ENCODE assay signal across 8 mouse cellular contexts in genomic region chr1:87852081-87852790, GRCm38 (mm10). TPM values are rescaled to one million over a fixed set of nuclear protein-coding genes. Genes with fewer than 3 reads are reported as not detected.
DNase-seq lines count a peak whose midpoint lies in the region; ATAC-seq and TF ChIP-seq lines count a peak whose summit lies in the region.

No protein-coding gene starts in this region.

- H3K4me2 ChIP-seq in embryonic facial prominence, embryonic 14.5 days (ENCODE audit: low read depth, low read length), result peak overlapping the region; percentile 78
- H3K4me2 ChIP-seq in intestine, embryonic 15.5 days (replicated peaks), result peak overlapping the region; percentile 92
- peak overlapping the region; percentile 93 for H3K4me2 ChIP-seq in neural tube, embryonic 12.5 days (replicated peaks)

- WGBS in embryonic facial prominence, embryonic 14.5 days, result 48% methylated on average over 5 of the region's 5 CpGs
- 62% methylated on average over 5 of the region's 5 CpGs for WGBS in intestine, embryonic 15.5 days
- WGBS in neural tube, embryonic 12.5 days, result 69% methylated on average over 5 of the region's 5 CpGs

- H3K27ac ChIP-seq in layer of hippocampus, adult 2 months, result peak overlapping the region; percentile 78
- no peak overlapping the region; the same call in 1 of the 2 replicates for H3K27ac ChIP-seq in embryonic facial prominence, embryonic 14.5 days (replicated peaks; ENCODE audit: low read depth, low read length)
- no peak overlapping the region for H3K27ac ChIP-seq in intestine, embryonic 15.5 days
- no peak overlapping the region for H3K27ac ChIP-seq in neural tube, embryonic 12.5 days

- no peak for ATAC-seq in embryonic facial prominence, embryonic 14.5 days (ENCODE audit: low read depth)
- no peak for ATAC-seq in intestine, embryonic 15.5 days
- no peak for ATAC-seq in neural tube, embryonic 12.5 days (ENCODE audit: low FRiP score, low read depth)
- ATAC-seq in megakaryocyte-erythroid progenitor cell, adult 5-6 weeks (replicated peaks; ENCODE audit: low FRiP score, low TSS enrichment, poor library complexity, severe bottlenecking), result no peak

- H3K27me3 ChIP-seq in embryonic facial prominence, embryonic 14.5 days (replicated peaks; ENCODE audit: control insufficient read depth, insufficient read depth, low read length), result no peaks in the 10 kb centered on the region
- H3K27me3 ChIP-seq in intestine, embryonic 15.5 days (replicated peaks), result no peaks in the 10 kb centered on the region
- no peaks in the 10 kb centered on the region for H3K27me3 ChIP-seq in neural tube, embryonic 12.5 days (replicated peaks)

- H3K4me1 ChIP-seq in embryonic facial prominence, embryonic 14.5 days (ENCODE audit: control insufficient read depth, insufficient read depth, low read length), result peaks cover 17% of the 10 kb centered on the region; the same call in 1 of the 2 replicates
- H3K4me1 ChIP-seq in intestine, embryonic 15.5 days (replicated peaks), result peaks cover 27% of the 10 kb centered on the region
- peaks cover 20% of the 10 kb centered on the region for H3K4me1 ChIP-seq in neural tube, embryonic 12.5 days

- no peaks in the 10 kb centered on the region for H3K9me3 ChIP-seq in embryonic facial prominence, embryonic 14.5 days (ENCODE audit: control insufficient read depth, low read length)
- no peaks in the 10 kb centered on the region for H3K9me3 ChIP-seq in intestine, embryonic 15.5 days
- no peaks in the 10 kb centered on the region for H3K9me3 ChIP-seq in neural tube, embryonic 12.5 days

- TF ChIP-seq CTCF in layer of hippocampus, adult 2 months (conservative IDR thresholded peaks at IDR 0.05), result no peak

- no peak for DNase-seq in layer of hippocampus, adult 2 months (ENCODE audit: low spot score in 2 of 2)
- no peak for DNase-seq in layer of hippocampus, postnatal 25 days (ENCODE audit: extremely low spot score in 1 of 2, low spot score in 1 of 2)
- DNase-seq in embryonic facial prominence, embryonic 14.5 days (ENCODE audit: low spot score), result no peak
- DNase-seq in urinary bladder, postnatal 4 days (ENCODE audit: low spot score in 2 of 2), result no peak
- DNase-seq in thymus, adult 18-20 months, result no peak

- H3K36me3 ChIP-seq in embryonic facial prominence, embryonic 14.5 days (ENCODE audit: control insufficient read depth, insufficient read depth, low read length), result no peaks in the 10 kb centered on the region
- no peaks in the 10 kb centered on the region for H3K36me3 ChIP-seq in intestine, embryonic 15.5 days
- no peaks in the 10 kb centered on the region for H3K36me3 ChIP-seq in neural tube, embryonic 12.5 days

- H3K4me3 ChIP-seq in layer of hippocampus, adult 2 months, result no peak overlapping the region
- H3K4me3 ChIP-seq in embryonic facial prominence, embryonic 14.5 days (ENCODE audit: low read depth, low read length), result peak overlapping the region; percentile 82; the same call in 1 of the 2 replicates
- H3K4me3 ChIP-seq in intestine, embryonic 15.5 days (replicated peaks), result no peak overlapping the region
- H3K4me3 ChIP-seq in neural tube, embryonic 12.5 days, result no peak overlapping the region

- H3K9ac ChIP-seq in embryonic facial prominence, embryonic 14.5 days (ENCODE audit: low read depth, low read length), result peak overlapping the region; percentile 87
- no peak overlapping the region for H3K9ac ChIP-seq in intestine, embryonic 15.5 days
- no peak overlapping the region for H3K9ac ChIP-seq in neural tube, embryonic 12.5 days

RNA-seq across cellular contexts. Expression of gene Dgkd, which starts 0.9 kb away (rescaled TPM):
- total RNA-seq in layer of hippocampus, adult 2 months (2021), result 100 to 1,000 TPM; 103 to 117 TPM
- 100 to 1,000 TPM; 105 to 129 TPM for total RNA-seq in layer of hippocampus, postnatal 25 days (2021)
- polyA plus RNA-seq in embryonic facial prominence, embryonic 14.5 days (2014; fragmentation: Nextera tagmentation; extraction: Ambion mirVana), result 31.7 and 34.1 TPM in 2 replicates
- polyA plus RNA-seq in intestine, embryonic 15.5 days (2015; fragmentation: Nextera tagmentation; extraction: Ambion mirVana), result 28.2 and 31.8 TPM in 2 replicates
- 36.4 and 36.6 TPM in 2 replicates for polyA plus RNA-seq in neural tube, embryonic 12.5 days (2016; fragmentation: Nextera tagmentation; extraction: Ambion mirVana)
- 35.7 and 42.1 TPM in 2 replicates for total RNA-seq in megakaryocyte-erythroid progenitor cell, adult 5-6 weeks (2014; fragmentation: Nextera tagmentation)
- total RNA-seq in megakaryocyte-erythroid progenitor cell, adult 5-6 weeks (2017), result 17.5 and 26.8 TPM in 2 replicates

RNA-seq across cellular contexts. Expression of gene Sag, which starts 48.8 kb away (rescaled TPM):
- total RNA-seq in layer of hippocampus, adult 2 months (2021), result 1 to 10 TPM; 2.0 to 2.6 TPM
- total RNA-seq in layer of hippocampus, postnatal 25 days (2021), result 1 to 10 TPM; 1.3 to 2.5 TPM
- polyA plus RNA-seq in embryonic facial prominence, embryonic 14.5 days (2014; fragmentation: Nextera tagmentation; extraction: Ambion mirVana), result 2.1 and 2.4 TPM in 2 replicates
- polyA plus RNA-seq in intestine, embryonic 15.5 days (2015; fragmentation: Nextera tagmentation; extraction: Ambion mirVana), result 0.78 and 0.88 TPM in 2 replicates
- 2.2 and 2.8 TPM in 2 replicates for polyA plus RNA-seq in neural tube, embryonic 12.5 days (2016; fragmentation: Nextera tagmentation; extraction: Ambion mirVana)
- total RNA-seq in megakaryocyte-erythroid progenitor cell, adult 5-6 weeks (2014; fragmentation: Nextera tagmentation), result 2.1 and 3.2 TPM in 2 replicates
- total RNA-seq in megakaryocyte-erythroid progenitor cell, adult 5-6 weeks (2017), result 0.95 and 2.0 TPM in 2 replicates
